Mouse (Mus musculus) cortical plate, adult 2 months (tissue): ENCODE results near the gene Nr2e1. TPM values are rescaled to one million over a fixed set of nuclear protein-coding genes. Genes with fewer than 3 reads are reported as not detected.

ENCODE experiments used
- H3K27ac ChIP-seq: fragments of 200-500 bp; 2 replicates; pipeline ENCODE4 v1.5.1; 2012; ENCODE audit warnings: low read length, control low read depth, inconsistent platforms; ENCODE audit not compliant: insufficient read depth
- H3K4me1 ChIP-seq: fragments of 200-500 bp; 2 replicates; pipeline ENCODE4 v1.6.1; 2011; ENCODE audit warnings: low read length; ENCODE audit not compliant: control insufficient read depth, insufficient read depth
- H3K4me3 ChIP-seq: fragments of 200-500 bp; 2 replicates; pipeline ENCODE4 v1.5.1; 2011; ENCODE audit warnings: mild to moderate bottlenecking, low read length, control low read depth; ENCODE audit not compliant: insufficient read depth
- CTCF ChIP-seq: fragments of 200-500 bp; IDR thresholded peaks from 2 replicates; pipeline ENCODE4 v1.5.1; 2011; ENCODE audit warnings: mild to moderate bottlenecking, control low read depth, low read length; ENCODE audit not compliant: insufficient read depth; ENCODE audit errors: extremely low read depth
- POLR2A ChIP-seq: fragments of 200-500 bp; IDR thresholded peaks from 2 replicates; pipeline ENCODE4 v1.6.1; 2011; ENCODE audit warnings: mild to moderate bottlenecking, low read length, control low read depth; ENCODE audit not compliant: insufficient read depth; ENCODE audit errors: extremely low read depth
- polyA plus RNA-seq: library from polyadenylated mRNA; depleted of rRNA; stranded (reverse); fragments of >200 nt; gene quantifications from 2 replicates; pipeline ENCODE4 v1.2.3, GENCODE M21; 2012

Gene Nr2e1
- polyA plus RNA-seq, 1 experiment: 18.6 TPM

DNA sequence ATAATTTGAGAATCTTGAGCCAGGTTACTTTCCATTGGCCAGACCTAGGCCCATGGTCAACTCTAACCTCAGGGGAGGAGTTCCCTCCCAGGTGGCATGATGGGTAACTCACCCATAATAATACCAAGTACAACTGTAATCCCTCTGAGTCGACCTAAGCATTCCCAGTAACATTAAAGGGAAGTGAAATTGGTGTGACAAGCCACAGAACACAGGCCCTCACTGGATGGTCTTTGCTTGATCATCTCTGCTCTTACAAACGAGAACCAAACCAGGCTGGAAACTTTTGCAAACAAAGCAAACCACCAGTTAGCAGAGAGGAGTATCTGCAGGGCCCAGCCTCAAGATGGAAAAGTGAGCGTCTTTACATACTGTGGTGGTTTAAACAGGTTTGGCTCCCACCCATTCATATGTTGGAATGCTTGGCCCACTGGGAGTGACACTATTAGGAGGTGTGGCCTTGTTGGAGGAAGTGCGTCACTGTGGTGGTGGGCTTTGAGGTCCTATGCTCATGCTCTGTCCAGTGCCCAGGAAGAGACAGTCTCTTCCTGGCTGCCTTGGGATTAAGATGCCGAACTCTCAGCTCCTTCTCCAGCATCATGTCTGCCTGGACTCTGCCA is 23.7 kb downstream of the Nr2e1 start:
- Histone ChIP-seq H3K4me3 (no peak overlapping the region), H3K4me1 (no peaks in the 10 kb centered on the region), H3K27ac (no peak overlapping the region)
- TF ChIP-seq POLR2A (no peak), CTCF (no peak)

DNA sequence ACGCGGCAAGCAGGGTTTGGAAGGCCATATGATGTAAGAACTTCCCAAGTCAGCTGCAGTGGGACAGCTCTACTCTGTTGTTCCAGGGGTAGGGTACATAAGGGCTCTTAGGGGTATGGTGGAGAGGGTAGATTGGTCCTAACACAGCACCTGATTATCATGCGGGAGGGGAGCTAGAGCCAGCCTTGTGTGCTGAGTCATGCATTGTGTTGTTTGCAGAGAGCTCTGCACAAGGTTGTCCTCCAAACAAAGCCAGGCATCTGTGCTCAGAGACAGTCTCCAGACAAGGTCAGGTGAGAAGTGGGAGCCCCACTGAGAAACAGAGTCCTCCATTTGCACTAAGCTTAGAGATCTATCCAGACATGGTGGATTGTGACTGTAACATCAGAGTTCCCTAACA is 36.9 kb downstream of the Nr2e1 start:
- no peak overlapping the region for H3K4me3 ChIP-seq
- H3K4me1 ChIP-seq: no peaks in the 10 kb centered on the region
- H3K27ac ChIP-seq: no peak overlapping the region
- TF ChIP-seq CTCF: no peak
- no peak for TF ChIP-seq POLR2A

DNA sequence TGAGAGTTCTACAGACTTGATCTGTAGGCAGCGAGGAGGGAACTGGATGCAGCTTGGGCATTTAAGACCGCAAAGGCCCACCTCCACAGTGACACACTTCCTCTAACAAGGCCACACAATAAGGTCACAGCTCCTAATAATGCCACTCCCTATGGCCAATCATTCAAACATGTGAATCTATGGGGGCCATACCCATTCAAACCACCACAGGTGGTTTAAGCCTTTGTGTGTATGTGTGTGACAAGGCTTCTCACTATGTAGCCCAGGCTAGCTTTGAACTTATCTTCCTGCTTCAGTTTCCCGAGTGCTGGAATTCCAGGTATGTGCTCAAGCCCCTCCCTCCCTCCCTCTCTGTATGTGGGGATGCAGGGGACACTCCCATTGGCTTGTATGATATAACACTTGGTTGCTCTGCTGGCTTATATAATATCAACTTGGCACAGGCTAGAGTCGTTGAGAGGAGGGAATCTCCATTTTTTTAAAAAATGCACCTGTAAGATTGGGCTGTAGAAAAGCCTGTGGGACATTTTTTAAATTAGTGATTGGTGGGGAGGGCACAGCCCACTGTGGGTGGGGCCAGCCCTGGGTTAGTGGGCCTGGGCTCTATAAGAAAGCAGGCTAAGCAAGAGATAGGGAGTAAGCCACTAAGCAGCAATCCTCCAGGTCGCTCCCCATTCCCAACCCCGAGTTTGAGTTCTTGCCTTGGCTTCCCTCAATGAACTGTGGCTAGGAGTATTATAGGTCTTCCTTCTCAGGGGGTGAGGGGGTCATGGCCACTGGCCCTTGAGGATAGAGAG is 37.5 kb downstream of the Nr2e1 start:
- Histone ChIP-seq H3K4me3 (no peak overlapping the region), H3K27ac (no peak overlapping the region), H3K4me1 (no peaks in the 10 kb centered on the region)
- TF ChIP-seq POLR2A (no peak), CTCF (no peak)

DNA sequence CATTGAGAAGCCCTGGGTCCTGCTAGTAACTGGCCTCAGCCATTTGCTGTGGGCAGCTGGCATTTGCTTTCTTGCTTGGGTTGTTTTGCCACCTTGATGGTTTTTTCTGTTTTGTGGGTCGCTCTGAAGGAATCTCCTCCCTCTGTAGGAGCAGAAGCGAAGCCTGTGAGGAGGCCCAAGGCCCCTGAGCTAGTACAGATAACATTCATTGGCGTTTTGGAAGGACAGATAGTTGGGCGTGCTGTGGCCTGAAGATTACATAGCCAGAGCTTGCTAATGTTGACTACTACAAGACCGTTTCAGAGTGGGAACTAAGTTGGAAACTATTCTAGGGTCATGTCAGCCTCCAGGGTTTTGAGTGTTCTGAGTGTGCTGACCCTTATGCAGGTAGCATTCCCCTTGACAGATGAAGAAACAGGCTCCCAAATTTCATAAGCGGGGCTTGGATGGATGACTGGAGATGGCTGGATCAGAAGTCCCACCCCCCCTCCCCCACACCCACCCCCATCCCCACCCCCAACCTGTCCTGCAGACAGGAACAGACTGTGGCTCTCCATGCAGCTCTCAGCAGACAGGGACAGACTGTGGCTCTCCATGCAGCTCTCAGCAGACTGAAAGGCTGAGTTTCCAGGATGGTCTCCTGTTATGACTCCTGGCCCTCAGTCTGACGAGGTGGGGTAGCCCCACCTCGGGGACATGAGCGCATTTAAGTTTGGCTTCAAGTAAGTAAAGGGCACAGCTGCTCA is 45.7 kb downstream of the Nr2e1 start:
- Histone ChIP-seq H3K27ac (no peak overlapping the region), H3K4me1 (no peaks in the 10 kb centered on the region), H3K4me3 (no peak overlapping the region)
- TF ChIP-seq POLR2A (no peak), CTCF (no peak)

DNA sequence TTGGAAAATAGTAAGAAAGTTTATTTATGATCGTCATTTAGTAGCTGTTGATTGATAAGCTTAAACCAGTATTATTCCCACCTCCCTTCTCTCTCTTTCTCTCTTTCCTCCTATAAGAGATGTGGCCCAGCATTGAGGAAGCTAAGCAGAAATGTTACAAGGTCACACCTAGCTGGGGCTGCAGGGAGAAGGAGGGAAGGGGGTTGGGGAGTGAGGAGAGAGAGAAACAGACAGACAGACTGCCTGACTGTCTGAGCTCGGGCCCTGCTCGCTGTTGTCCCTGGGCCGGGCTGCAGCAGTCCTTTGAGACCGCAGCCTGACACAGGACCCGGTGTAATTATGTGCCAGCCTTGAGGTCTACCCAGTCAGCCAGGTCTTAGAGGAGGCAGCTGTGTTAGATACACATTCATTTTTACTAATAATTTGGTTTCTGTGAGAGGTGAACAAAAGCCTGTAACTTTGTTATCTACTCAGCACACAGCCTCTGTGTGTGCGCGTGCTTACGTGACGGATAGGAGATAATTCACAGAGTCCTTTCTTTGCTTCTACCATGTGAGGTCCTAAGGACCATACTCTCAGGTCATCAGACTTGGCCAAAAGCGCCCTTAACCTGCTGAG is 49.5 kb downstream of the Nr2e1 start:
- Histone ChIP-seq H3K4me1 (no peaks in the 10 kb centered on the region), H3K27ac (no peak overlapping the region), H3K4me3 (no peak overlapping the region)
- TF ChIP-seq POLR2A: no peak
- TF ChIP-seq CTCF: no peak

DNA sequence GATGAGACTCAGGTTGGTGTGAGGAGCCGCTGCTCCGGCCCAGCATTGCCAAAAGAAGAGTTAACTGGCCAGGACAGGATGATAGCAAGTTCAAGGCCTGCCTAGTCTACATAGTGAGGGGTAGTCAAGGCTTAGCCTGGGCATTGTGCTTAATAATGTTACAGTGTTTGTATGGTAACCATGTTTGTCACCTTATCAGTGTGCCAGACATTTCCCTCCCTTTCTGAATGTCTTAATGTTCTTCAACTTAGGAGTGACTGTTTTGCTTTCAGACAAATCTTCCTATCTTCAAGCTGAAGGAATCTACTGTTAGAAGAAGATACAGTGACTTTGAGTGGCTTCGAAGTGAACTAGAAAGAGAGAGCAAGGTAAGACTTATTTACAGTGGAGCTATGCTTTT is 57.8 kb downstream of the Nr2e1 start:
- TF ChIP-seq POLR2A (no peak), CTCF (no peak)
- no peaks in the 10 kb centered on the region for H3K4me1 ChIP-seq
- H3K4me3 ChIP-seq: no peak overlapping the region
- no peak overlapping the region for H3K27ac ChIP-seq

DNA sequence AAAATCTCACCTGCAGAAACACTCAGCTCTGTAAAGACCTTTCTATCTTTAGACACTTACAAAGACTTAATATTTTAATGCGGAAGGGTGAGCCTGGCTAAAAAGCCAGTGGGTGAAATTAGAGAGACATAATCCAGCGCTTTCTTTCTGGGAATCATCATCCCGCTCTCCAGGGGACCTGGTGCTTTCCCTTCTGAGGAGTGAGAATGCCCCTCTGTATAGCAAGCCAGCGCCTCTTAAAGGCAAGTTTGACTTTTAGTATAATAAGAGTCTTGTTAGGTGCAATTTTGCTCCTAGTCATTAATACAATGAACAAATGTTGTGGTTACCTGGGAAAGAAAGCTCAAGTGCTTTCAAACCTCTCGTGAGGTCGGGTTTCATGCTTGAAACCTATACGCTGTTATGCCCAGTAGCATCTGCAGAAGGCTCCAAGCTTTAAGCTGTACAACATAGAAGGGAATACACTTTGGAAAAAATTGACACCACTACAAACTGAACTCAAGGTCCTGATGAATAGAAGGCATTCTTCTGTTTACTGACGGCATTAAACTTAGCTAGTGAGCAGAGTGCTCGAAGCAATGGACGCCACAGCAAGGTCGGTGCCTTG is 59.8 kb downstream of the Nr2e1 start:
- no peak overlapping the region for H3K4me3 ChIP-seq
- TF ChIP-seq POLR2A: no peak
- TF ChIP-seq CTCF: no peak
- no peaks in the 10 kb centered on the region for H3K4me1 ChIP-seq
- no peak overlapping the region for H3K27ac ChIP-seq

DNA sequence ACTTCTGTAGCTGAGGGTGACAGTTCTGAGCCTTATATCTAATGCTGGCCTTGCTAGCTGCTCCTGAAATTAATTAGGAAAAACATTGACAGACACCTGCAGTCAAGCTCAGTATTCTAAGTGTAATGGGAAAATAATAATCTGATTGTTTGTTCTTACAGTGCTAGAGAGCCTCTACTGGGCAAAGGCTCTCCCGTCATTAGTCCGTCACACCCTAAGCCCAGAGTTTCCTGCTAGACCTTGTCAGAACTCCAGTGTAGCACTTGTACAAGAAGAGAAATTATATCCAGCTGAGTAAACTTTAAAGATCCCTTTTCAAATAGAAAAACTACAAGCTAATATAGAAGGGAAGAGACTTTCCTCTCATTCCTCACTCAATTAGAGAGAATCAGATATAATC is 60.5 kb downstream of the Nr2e1 start:
- TF ChIP-seq CTCF (no peak), POLR2A (no peak)
- Histone ChIP-seq H3K4me1 (no peaks in the 10 kb centered on the region), H3K4me3 (no peak overlapping the region), H3K27ac (no peak overlapping the region)
